Mouse (Mus musculus): ENCODE results near the gene 4930503B20Rik.

Gene 4930503B20Rik

DNA sequence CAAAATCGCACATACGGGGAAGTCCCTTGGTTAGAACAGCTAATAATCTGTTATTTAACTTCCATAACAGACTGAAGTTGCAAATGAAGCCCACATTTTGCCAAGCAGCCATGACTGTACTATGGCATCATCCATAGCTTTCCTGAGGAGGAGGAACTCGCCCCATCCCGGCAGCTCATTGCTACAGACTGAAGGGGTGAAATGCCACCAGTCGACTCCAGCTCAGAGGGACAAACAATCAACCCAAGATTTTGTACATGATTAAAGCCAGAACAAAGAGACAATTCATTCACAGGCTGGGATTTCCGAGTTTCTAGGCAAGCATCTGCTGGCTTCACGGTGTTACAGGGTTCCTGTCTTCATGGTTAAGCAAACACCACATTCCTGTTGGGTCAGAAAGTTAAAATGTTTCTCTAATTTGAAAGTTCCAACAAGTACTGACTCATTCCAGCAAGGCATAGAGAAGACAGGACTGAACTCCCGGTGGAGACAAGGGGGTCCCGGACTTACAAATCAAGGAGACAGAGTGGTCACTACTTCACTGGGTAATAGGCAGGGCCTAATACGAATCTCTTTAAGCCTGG is 1.7 kb downstream of the 4930503B20Rik start:
- no peak for DNase-seq

DNA sequence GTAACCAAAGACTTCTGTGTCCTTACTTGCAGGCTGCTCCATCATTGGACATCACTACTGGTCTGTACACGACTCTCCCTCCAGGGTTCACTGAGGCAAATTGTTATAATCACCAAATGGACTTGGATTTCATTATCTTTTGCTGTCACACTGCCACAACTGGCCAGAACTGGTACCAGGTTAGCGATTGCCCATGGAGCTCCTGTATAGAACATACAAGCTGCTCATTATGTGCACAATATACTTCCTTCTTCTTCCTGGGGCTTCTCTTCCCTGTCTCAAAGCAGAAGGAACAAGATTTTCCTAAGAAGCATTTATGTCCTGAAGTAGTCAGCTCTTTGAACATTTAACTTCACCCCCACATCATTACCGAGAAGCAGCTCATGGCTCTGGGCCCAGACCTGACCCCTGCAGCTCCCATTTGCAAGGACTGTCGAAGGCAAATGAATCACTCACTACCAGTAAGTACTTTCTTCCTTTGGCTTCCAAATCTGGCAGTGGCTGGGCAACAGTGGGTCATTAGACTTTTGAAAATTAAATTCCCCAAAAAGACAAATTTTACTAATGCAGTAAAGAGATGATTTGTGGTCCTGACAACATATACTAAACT is 9.2 kb downstream of the 4930503B20Rik start:
- DNase-seq = no peak

DNA sequence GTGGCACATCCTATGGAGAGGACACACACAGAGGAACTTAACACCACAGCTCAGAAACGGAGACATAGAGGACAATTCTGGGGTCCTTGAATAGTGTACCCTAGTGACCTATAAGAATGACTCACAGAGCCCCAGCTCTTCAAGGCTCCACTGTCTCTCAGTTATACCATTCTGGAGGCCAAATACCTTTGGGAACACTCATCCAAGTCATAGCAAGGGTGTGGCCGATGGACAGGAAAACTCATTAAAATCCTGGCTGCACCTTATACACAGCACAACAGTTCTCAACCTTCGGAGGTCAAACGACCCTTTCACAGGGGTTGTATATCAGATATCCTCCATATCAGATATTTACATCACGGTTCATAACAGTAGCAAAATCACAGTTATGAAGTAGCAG is 18.6 kb downstream of the 4930503B20Rik start:
- no peak for DNase-seq

DNA sequence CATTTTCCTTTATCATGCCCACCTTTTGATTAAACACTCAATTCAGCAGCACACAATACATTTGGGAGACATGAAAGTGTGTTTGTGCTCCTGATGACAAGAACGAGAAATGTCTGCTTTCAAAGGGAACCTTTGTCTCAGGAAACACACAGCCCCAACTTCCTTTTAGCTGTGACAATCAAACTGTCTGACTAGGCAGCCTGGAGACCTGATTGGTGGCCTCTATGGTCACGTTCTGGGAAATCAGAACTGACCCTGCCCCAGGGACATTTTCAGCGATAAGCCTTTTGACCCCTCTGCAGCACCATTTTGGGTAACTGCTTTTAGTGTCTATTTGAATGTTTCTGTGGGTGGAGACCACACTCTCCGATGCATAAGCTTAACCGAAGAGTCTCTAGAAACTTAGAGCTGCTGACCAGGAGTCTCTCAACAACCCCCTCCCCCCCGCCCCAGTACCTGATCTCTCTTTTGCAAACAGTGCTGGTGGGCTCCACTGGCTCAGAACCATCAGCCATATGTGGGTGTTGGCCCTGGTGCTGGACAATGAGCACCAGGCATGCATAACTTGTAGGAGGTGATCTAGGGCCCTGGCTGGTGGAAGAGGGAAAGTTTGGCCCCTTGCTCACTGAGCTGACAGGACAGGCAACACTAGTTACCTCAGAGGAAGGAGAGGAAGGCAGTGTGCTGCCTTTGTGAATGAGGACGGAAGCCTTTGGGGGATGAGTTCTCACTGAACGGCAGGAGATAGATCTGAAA is 22.7 kb downstream of the 4930503B20Rik start:
- DNase-seq = no peak

DNA sequence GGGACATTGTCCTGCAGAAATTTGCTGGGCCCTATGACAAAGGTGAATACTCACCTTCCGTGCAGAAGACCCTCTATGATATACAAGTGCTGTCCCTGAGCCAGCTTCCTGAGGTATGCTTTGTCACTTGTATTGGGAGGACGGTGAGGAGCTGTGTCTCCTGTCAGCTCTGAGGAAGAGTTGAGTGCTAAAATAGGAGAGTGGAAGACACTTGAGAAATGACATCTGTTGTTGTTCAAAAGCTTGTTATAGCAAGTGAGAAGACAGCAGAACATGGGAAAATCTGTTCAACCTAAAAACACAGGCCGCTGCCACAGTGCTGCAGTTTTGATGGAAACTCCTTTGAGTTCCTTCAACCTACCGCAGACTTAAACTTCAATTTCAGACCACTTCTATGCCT is 25.4 kb downstream of the 4930503B20Rik start:
- peak; percentile 39 for DNase-seq

DNA sequence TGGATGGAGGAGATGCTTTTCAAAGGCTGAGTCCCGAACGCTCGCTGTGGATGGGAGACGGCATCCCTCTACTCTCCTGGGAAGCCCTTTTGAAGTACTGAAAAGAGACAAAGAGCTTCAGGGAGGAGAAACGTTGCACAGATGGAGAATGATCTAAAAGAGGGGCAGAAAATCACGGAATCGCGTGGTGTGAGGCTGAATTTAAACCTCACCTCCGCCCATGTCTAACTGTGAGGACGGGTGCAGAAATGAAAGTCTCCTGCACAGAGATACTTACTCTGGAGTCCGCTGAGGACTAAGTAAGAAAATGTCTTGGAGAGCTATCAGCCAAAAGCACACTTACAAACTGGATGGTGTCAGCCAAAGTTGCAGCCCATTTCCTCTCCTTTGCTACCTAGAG is 29.2 kb downstream of the 4930503B20Rik start:
- DNase-seq = peak; percentile 54

DNA sequence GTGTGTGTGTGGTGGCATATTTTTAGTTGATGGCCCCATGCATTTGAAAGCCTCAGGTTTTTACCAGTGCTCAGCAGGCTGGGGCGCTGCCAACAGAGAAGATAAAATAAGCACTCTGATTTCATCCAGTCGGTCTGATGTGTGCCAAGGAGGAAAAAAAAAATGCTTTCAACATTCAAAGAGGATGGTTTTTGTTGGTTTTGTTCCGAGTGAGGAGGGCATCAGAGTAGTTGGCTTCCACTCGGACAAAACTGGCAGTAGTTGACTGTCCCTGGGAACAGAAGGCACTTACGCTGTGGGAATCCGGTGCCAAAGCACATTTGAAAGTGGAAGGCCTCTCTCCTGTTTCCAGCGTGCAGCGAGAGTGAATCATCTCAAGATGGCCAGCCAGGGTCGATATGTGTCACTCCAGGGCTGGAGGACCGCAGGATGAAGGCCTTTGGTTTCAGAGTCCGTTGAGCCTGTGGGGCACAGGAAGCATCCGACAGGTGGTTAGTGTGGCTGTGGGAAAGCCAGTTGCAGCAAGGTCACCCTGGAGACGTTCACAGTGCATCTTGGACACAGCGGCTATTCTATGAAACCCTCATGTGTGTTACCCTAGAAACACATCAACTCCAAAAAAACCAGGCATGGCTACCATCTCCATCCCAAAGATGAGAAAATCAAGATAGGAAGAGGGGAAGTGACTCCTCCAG is 30.4 kb downstream of the 4930503B20Rik start:
- peak; percentile 82 for DNase-seq

DNA sequence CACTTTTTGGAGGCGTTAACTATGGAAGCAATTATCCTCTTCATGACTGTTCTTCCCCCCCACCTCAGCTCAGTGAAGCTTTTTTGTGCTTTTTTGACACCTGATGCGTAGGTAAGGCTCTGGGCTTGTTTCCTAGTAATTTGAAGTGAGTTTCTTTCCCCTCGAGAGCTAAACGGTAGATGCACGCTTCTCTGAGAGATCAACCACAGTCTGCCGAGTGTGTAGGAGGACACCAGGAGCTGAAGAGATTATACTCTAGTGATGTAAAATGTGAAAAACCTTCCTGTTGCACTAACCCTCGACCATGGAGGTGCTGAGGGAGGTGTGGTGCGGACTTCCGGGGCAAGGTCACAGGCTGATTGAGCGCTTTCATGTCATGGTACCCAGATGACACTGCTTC is 31.0 kb downstream of the 4930503B20Rik start:
- DNase-seq = no peak

DNA sequence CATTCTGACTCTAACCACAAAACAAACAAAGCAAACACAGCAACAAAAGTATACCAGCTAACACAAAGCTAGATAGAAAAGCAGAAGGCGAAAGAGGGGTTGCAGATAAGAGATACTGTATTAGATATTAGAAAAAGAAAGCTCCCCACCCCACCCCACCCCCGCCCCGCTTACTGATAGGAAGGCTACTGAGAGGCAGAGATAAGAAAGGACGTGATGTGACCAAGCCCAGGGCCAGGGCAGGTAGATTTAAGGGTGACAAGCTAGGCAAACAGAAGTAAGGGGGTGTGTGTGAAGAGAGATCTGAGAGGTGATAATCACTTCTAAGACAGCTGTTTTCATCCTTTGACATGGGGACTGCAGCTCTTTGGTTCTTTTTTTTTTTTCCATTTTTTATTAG is 32.8 kb downstream of the 4930503B20Rik start:
- DNase-seq = no peak

DNA sequence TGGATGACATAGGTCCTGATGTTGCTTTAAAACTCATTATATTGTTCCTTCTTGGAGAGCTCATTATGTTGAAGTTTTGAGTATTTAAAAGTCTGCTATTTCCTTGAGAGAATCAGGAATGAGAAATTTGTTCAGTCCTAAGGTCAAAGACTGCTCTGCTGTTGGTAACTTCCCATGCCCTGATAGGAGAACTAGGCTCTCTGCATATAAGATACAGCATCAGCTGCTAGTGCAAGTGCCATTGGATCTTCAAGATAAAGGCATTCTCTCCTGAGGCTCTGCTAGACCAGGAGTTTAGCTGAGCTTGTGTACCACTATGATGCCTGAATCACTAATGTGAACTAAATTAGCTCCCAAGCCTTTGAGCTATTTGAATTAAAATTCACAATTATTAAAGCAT is 33.2 kb downstream of the 4930503B20Rik start:
- no peak for DNase-seq

DNA sequence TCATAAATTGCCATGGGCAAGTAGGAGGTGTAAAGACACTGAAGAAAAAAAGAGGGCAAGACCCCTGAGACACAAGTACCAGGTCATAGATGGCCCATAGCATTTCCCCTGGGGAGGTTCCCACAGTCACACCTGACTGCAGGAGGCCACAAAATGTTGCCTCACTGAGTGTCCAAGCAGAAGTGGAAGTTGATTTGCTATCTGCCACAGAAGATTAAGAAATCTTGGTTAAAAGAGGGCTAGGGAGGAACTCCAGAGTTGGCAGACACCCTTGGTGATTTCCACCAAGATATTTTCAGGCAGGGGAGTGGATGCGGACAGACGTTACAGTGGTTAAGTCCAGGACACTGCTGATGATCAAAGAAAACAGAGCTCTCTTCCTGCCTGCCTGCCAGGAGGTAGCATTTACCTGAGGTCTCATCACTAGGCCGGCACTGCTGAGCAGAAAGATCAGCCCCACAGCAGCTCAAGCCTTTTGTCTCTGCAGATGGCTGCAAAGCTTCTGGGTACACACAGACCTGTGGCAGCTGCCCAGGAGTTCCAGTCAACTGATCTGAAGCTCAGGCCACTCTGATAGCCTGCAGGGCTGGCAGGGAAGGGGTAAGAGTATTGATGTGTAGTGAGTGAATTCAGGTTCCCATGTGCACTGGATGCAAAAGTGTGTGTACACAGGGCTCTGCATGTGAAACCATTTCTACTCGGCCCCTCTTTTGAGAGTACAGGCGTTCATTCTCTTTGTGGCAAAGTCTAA is 34.4 kb downstream of the 4930503B20Rik start:
- DNase-seq = no peak

DNA sequence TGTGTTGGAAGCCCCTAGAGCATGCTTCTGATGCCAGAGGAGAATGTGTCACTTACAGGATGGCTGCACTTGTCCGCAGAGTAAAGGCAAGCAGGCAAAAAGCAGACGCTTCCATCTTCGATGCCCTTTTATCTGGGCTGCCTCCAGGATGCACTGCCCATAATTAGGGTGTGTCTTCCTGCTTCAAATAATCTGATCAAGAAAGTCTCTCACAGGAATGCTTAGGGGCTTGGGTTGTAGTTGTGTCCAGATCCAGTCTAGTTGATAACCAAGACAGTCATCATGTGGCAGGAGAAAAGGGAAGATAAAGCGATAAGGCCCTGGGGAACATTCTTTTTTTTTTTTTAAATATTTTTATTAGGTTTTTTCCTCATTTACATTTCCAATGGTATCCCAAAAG is 35.6 kb downstream of the 4930503B20Rik start, which contains the start of gene Dnase2b:
Gene Dnase2b, minus strand, starts transcription at position 101 of the 400 bp plus-strand sequence.
- no peak for DNase-seq

DNA sequence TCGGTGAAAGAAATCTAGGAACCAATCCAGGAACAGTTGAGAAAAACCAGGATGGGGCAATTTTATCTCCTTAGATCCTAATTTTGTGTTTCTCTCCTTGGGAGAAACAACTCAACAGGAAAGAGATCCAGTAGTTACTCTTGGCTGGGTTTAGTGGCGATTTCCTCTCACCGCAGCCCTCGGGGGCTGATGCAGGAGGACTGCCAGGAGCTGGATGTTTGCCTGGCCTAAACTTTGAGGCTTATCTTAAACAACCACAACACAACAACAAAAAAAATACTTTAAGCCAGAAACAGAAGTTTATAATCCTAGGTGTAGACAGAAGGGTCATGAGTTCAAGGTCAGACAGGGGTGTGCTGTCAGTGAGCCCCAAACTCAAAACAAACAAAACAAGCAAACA is 39.3 kb downstream of the 4930503B20Rik start:
- no peak for DNase-seq

DNA sequence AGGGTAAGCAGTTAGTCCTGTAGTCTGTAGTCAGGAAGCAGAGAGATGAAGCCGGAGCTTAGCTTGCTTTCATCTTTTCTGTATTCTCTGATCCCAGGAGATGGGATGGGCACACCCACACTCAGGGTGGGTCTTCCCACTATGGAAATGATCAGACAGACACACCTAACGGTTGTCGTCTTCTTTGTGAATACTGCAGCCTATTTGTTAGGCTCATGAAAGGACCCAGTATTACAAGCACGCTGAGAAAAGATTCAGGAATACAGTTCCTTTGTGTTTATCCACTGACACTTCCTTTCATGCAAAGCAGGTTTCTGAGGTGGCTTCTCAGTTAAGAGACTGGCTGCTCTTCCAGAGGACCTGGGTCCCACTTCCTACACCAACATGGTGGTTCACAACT is 39.9 kb downstream of the 4930503B20Rik start:
- no peak for DNase-seq

DNA sequence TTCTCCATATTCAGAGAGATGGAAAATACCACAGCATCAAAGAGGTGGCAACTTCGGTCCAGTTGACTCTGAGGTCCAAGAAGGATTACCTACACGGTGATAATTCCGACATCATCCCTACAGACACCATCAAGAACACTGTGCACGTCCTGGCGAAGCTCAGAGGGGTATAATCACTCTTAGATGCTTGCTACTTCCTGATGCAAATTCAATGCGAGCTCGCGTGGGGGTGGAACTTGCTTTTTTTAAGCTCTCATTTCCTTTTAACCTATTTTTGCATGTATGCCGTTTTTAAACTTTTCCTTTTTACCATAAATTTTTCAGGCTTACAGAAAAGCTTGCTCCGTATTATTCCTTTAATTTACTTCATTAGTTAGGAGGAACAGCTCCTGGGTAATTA is 40.8 kb downstream of the 4930503B20Rik start:
- DNase-seq = no peak

DNA sequence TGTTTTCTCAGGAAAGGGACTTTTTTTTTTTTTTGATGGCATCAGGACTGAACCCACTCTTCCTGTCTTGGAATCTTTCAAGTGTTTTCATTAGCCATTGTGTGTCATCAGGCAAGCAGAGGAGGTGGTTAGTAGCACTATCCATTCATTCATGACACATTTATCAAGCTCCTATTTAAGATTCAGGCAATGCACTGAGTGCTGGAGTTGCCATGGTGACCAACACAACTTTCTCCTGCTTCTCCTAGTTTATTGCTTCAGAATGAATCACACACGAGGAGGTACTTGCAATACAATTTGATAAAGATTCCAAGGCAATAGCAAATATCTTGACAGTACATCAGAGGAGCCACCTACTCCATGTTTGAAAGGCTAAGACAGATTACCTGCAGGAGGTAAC is 43.7 kb downstream of the 4930503B20Rik start:
- DNase-seq = peak; percentile 50

DNA sequence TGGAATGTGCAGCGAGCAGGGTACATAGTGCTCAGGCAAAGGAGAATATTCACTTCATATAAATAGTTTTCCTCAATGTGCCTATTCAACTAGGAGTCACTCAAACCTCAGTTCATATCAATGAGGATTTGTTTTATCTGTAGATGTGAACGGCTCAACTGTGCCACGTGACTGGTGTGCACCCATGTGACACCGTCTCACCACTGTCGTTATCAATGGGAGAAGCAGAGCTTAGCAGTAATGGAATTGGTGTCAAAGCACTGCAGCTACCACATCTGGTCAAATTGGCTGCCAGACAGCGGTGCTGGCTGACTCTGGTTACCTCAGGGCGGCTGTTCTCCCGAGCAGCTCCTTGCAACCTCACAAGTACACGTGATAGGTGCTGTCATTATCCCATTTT is 46.5 kb downstream of the 4930503B20Rik start:
- no peak for DNase-seq

DNA sequence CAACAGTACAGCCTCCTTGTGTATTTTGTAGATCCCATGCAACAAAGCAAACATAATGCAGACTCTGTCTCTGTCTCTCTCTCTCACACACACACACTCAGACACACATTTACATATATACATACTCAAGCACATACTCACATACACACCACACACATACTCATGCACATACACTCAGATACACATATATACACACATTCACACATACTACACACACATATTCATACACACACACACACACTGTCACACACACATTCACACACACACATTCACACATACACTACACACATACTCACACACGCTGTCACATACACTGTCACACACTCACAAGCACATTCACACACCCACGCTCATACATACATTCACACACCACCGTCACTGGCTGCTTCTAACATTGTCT is 48.6 kb downstream of the 4930503B20Rik start:
- DNase-seq = no peak

DNA sequence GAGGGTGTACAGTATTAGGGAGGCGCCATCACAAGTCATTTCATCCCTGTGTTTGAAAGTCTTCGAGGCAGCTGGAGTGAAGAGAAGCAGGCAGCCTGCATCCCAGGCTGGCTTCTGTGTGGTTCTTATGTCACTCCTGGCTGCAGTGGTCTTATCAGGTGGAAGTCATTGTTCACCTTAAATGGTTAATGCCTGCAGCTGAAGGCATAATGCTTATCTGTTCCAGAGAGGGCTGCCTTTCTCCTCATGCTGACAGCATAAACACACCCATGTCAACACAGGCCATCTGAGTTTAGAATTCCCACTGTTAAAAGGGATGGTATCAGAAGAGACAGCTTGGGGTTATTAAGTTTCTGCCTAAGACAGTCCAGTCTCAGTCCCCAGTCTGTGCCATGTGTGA is 49.9 kb downstream of the 4930503B20Rik start:
- DNase-seq = no peak

DNA sequence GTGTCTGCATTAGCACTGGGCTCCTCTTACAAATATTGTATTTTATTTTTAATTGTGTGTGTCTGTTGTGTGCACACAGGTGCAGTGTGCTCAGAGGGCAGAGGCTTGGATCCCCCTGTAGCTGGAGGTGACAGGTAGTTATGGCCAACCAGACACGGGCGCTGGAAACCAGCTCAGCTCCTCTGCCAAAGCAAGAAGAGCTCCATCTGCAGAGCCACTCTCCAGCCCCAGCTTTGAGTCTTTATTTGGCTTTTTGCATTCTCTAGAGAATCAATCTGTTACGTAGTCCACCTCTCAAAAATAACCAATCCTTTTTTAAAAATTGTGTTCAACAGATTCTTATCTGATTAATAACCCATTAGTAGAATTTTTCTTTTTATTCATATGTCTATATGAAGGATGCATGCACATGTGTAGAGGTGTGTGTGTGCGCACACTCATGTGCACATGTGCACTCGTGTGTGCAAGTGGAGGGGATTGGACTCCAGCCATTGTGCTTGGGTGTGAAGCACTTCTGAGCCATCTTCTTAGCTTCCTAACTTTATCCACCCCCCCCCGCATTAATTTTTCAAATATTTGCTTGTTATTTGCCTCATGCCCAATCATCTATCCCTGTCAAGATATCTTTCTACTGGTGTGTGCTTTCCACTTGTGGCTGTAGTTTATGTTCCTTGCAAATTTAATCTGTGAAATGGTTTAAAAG is 51.8 kb downstream of the 4930503B20Rik start:
- DNase-seq = no peak

DNA sequence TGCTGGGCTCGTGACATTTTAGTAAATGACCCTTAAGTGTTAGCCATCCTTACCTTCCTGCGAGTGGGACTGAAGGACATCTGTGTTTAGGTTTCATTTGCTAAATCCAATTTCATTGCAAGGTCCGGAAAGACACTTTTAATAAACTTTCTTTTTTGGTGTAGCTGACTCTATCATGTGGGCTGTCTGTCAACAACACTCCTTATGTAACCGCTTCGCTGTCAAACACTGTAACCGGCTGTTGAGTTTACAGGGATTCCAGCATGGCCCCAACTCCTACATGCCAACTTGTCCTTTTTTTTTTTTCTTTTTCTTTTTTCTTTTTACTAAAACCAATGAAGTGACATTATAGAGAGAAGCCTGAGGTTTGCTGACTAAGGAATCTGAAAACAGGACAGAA is 52.7 kb downstream of the 4930503B20Rik start:
- DNase-seq = no peak

DNA sequence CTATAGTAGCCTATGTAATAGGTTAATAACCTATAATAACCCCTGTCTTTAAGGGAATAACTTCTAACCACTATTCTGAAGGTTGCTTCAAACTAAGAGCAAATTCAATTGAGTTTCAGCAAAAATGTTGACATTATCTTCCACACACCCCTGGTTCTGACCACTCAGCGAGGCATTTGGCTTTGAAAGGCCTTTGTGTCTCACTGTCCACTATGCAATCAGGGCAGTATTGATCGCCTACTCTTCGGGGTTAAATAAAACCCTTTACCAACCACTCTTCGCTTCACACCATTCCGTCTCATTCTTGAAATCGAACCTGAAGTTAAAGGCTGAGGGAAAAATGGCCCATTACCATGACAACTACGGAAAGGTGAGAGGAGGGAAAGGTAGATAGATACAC is 54.3 kb downstream of the 4930503B20Rik start:
- DNase-seq = no peak
